Mouse (Mus musculus) lung, postnatal 0 days (tissue): Measurements from ENCODE around the gene Fam227b.

Experiments used
- CTCF ChIP-seq: IDR thresholded peaks from 2 replicates; pipeline ENCODE4 v1.5.1; 2016; ENCODE audit warnings: antibody characterized with exemption, mild to moderate bottlenecking
- EP300 ChIP-seq: IDR thresholded peaks from 2 replicates; pipeline ENCODE4 v1.6.1; 2016; ENCODE audit warnings: antibody characterized with exemption, mild to moderate bottlenecking, control low read depth

- TF ChIP-seq CTCF, result no peak
- TF ChIP-seq EP300, result no peak
These were observed 14.5 kb upstream of the Fam227b start for GRCm38 (mm10) chr2:126166335-126166734.
